Mouse (Mus musculus) lung, adult 2 months (tissue): Measurements from ENCODE around the gene Tjp2. TPM values are rescaled to one million over a fixed set of nuclear protein-coding genes. Genes with fewer than 3 reads are reported as not detected.

ENCODE experiments used
- DNase-seq: peaks from one replicate; pipeline ENCODE4 v3.0.0; 2022
- H3K4me1 ChIP-seq: fragments of 200-500 bp; 2 replicates; pipeline ENCODE4 v1.6.1; 2011; ENCODE audit warnings: low read length; ENCODE audit not compliant: control insufficient read depth, insufficient read depth
- H3K4me3 ChIP-seq: fragments of 200-500 bp; replicated peaks from 2 replicates; pipeline ENCODE3; 2011; ENCODE audit warnings: low read depth, mild to moderate bottlenecking, control low read depth, low read length; ENCODE audit errors: extremely low read depth
- CTCF ChIP-seq: fragments of 200-500 bp; IDR thresholded peaks from 2 replicates; pipeline ENCODE4 v1.5.1; 2011; ENCODE audit warnings: mild to moderate bottlenecking, low read length, control low read depth; ENCODE audit not compliant: insufficient read depth
- POLR2A ChIP-seq: fragments of 200-500 bp; IDR thresholded peaks from 2 replicates; pipeline ENCODE4 v1.6.1; 2011; ENCODE audit warnings: low read depth, mild to moderate bottlenecking, control low read depth, low read length, borderline replicate concordance; ENCODE audit errors: extremely low read depth
- WGBS: fragments of 180-500 bp; shearing (Covaris S2); methylation state at CpG from one replicate; pipeline ENCODE4 v1.1.7; 2018; 5-methylcytosine and 5-hydroxymethylcytosine counted together
- polyA plus RNA-seq: library from polyadenylated mRNA; depleted of rRNA; stranded (reverse); fragments of >200 nt; gene quantifications from 2 replicates; pipeline ENCODE4 v1.2.3, GENCODE M21; 2012

Tjp2 gene
- polyA plus RNA-seq, 1 experiment, result 62.3 TPM

DNA sequence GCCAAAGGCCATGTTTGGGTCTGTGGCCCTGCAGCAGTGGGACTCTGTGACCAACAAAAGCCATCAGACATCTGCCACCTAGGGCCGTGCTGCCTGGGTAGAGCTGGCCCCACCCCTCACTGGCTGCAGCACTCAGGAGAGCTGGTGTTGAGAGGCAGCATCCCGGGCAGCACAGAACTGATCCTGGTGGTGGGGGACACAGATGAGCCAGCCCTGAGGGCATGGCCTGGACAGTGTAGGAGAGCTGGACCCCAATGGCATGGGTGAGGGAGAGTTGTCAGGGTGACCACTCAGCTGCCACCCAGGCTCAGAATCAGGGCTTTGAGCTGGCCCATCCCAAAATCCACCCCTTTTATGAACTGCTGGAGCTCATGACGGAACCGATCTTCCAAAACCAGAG, 87.4 kb downstream of the Tjp2 start:
- TF ChIP-seq CTCF (no peak), POLR2A (no peak)
- Histone ChIP-seq H3K4me3 (no peak overlapping the region), H3K4me1 (peaks cover 3% of the 10 kb centered on the region)
- 82% methylated on average over 4 of the region's 4 CpGs for WGBS
- DNase-seq, result no peak

DNA sequence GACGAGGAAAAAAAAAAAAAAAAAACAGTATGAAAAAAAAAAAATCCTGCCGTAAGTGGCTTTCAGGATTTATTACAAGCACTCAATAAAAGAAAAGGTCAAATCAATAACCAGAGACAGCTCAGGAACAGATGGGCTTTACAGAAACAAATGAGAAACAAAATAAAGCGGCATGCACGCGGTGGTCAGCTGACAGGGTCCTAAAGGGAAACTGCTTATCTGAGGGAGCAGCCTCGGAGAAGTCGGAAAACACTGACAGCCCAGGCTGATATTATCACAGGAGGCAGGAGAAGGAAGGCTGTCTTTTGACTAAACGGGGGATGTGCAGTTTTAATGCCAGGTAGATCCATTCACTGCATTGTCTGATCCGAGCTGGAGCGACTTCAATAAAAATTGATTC, 89.8 kb downstream of the Tjp2 start:
- peaks cover 3% of the 10 kb centered on the region; the same call in 1 of the 2 replicates for H3K4me1 ChIP-seq
- TF ChIP-seq CTCF, result no peak
- TF ChIP-seq POLR2A, result no peak
- H3K4me3 ChIP-seq, result no peak overlapping the region
- DNase-seq, result no peak
- 28% methylated on average over 10 of the region's 10 CpGs for WGBS

DNA sequence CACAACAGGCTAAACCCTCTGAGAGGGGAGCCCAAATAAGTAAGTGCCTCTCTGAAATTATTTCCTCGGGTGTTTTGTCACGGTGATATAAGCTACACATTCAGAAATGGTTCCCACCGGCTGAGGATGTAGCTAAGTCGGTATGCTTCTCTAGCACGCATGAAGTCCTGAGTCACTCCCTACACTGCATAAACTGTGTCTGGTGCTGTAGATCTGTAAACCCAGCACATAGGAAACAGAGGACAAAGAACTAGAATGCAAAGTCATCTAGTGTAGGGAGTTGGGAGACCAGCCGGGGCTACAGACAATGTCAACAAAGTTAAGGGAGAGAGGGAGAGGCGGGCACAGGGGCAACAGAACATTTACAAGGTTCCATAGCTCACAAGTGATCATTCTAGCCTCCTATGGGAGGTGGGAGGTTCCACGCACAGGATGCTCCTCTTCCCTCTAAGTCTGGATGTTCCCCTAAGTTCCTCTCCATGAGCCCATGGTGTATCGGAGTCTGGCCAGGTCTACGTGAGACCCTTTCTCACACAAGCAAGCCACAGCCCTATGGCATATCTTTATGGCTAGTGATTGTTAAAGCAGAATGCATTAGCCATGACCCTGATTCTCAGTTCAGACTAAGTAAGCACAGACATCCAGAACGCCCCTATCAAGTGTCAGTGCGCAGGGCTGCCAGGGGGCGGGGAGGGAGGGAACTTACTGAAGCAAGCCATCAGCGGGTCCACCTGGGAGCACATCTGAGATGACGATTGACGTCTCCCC, 90.5 kb downstream of the Tjp2 start:
- Histone ChIP-seq H3K4me3 (no peak overlapping the region), H3K4me1 (peaks cover 3% of the 10 kb centered on the region; the same call in 1 of the 2 replicates)
- WGBS, result 71% methylated on average over 16 of the region's 16 CpGs
- DNase-seq, result no peak
- TF ChIP-seq POLR2A (no peak), CTCF (no peak)

DNA sequence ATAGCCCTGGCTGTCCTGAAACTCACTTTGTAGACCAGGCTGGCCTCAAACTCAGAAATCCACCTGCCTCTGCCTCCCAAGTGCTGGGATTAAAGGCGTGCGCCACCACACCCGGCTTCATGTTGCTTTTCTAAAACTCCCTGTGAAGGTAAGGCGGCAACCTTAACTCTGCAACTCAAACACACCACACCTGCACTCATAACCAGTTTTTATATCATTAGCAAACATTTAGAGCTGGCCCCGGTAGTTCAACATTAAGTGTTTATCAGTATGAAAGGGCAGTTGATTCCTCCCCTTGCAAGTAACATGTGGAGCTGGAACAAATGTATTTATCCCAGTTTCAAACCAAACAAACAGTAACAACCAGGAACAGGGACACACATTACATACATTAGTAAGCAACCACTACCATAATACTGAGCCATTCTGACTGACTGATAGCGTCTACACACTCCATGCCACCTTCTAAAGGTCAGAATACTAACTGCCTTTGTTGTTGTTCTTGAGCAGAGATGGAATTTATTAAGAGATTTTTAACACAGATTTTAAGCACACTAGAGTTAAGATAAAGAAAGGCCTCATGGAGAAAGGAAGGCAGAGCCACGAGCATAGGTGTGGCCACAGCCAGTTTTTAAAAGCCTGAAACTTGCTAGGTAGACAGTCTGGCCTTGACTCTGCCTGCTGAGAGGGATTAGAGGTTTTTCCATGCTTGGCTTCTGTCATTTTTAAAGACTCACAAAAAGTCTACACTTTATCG, 101.1 kb downstream of the Tjp2 start:
- WGBS, result 65% methylated on average over 8 of the region's 8 CpGs
- Histone ChIP-seq H3K4me1 (peaks cover 14% of the 10 kb centered on the region), H3K4me3 (no peak overlapping the region)
- DNase-seq, result no peak
- no peak for TF ChIP-seq CTCF
- TF ChIP-seq POLR2A, result no peak

GRCm38 (mm10) chr19:24123087-24123486, 101.7 kb downstream of the Tjp2 start:
- Histone ChIP-seq H3K4me1 (peaks cover 14% of the 10 kb centered on the region), H3K4me3 (no peak overlapping the region)
- DNase-seq, result no peak
- WGBS, result 57% methylated on average over 6 of the region's 6 CpGs
- TF ChIP-seq CTCF, result no peak
- no peak for TF ChIP-seq POLR2A

DNA sequence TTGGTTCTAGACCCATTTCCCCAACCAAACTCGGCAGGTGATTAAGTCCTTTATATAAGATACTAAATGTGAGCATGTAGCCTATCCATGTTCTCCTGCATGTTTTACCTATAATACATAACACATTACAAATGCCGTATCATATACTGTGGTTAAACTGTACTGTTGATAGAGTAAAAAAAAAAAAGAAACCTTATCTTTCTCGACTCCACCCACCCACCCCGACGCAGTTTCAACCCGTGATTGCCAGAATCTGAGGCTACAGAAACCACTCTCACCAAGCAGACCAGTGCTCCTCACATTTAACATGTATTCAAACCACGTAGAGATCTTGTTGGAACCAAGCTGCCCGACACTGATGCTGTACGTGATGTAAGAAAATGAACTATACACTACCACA, 102.2 kb downstream of the Tjp2 start:
- WGBS, result 67% methylated on average over 9 of the region's 9 CpGs
- no peak for TF ChIP-seq POLR2A
- TF ChIP-seq CTCF, result no peak
- Histone ChIP-seq H3K4me3 (no peak overlapping the region), H3K4me1 (peaks cover 14% of the 10 kb centered on the region)
- no peak for DNase-seq

DNA sequence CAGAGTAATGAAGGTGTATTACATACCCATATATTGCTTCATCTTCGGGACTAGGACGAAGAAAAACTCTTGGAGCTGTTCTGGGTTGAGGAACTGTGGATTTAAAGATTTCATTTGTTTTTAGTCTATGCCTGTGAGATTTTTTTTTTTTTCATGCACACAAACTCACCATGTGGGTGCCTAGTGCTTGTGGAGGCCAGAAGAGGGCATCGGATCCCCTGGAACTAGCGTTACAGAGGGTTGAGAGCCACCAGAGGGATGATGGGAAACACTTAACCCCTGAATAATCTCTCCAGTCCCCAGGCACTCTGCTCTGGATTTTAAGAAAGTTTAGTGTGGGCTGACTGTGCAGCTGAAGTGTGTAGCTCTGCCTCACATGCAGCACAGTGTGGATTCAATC, 104.0 kb downstream of the Tjp2 start:
- H3K4me1 ChIP-seq, result peaks cover 14% of the 10 kb centered on the region
- DNase-seq, result no peak
- H3K4me3 ChIP-seq, result no peak overlapping the region

DNA sequence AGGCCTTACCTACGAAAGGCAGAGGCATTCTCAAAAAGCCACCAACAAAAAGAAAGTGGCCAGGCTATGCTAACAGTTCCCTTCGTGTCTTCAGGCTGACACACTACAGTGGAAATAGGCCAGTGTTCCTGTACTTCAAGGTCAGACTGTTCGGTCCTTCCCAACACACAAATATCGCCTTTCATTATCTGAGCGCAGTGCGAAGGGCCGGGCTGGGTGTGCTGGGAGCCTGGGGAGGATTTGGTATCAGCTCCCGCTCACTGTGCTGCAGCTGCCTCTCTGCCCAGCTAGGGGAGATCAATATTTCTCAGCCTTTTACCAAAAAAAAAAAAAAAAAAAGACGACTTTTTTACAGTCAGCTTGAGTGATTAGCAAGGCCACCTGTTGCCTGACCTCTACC, 106.1 kb downstream of the Tjp2 start:
- no peak overlapping the region for H3K4me3 ChIP-seq
- WGBS, result 83% methylated on average over 9 of the region's 9 CpGs
- TF ChIP-seq CTCF (no peak), POLR2A (no peak)
- peaks cover 4% of the 10 kb centered on the region for H3K4me1 ChIP-seq
- DNase-seq, result no peak

More for the DNA sequence above, 104.0 kb downstream of the Tjp2 start:
- 78% methylated on average over 4 of the region's 4 CpGs for WGBS
- TF ChIP-seq CTCF (no peak), POLR2A (no peak)

DNA sequence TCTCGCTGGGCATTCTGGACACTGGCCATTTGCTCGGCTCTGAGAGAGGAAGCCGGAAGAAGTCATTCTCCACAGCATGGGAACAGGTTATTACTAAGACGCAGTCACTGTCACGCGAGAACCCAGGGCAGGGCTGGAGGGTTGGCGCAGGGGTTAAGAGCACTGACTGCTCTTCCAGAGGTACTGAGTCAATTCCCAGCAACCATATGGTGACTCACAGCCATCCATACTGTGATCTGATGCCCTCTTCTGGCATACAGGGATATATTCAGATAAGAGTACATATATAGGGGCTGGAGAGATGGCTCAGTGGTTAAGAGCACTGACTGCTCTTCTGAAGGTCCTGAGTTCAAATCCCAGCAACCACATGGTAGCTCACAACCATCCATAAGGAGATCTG, 113.2 kb downstream of the Tjp2 start:
- DNase-seq, result no peak
- Histone ChIP-seq H3K4me1 (no peaks in the 10 kb centered on the region), H3K4me3 (no peak overlapping the region)
- TF ChIP-seq CTCF (no peak), POLR2A (no peak)
- 96% methylated on average over 7 of the region's 7 CpGs for WGBS
